Mouse (Mus musculus): ENCODE data around the gene Atp6v1f. TPM values are rescaled to one million over a fixed set of nuclear protein-coding genes. Genes with fewer than 3 reads are reported as not detected.
A peak's percentile ranks its signal among the peaks of the same experiment; 100 is the strongest.

Gene Atp6v1f
- polyA plus RNA-seq, 1 experiment: 242 TPM

- peaks cover 7% of the 10 kb centered on the region for H3K36me3 ChIP-seq (ENCODE audit: control insufficient read depth, insufficient read depth)
- peak overlapping the region; percentile 75 for H3K4me3 ChIP-seq
- no peaks in the 10 kb centered on the region for H3K79me2 ChIP-seq (ENCODE audit: control insufficient read depth, insufficient read depth)
- peak overlapping the region; percentile 76 for H3K4me2 ChIP-seq (ENCODE audit: low read depth)
- H3K27me3 ChIP-seq (ENCODE audit: control insufficient read depth, insufficient read depth, insufficient read length): no peaks in the 10 kb centered on the region
- TF ChIP-seq MAX (IDR thresholded peaks at IDR 0.05; ENCODE audit: low read depth) (no peak), USF1 (IDR thresholded peaks at IDR 0.05; ENCODE audit: low read depth) (no peak), TCF3 (IDR thresholded peaks at IDR 0.05; ENCODE audit: insufficient read length, low read depth) (no peak), E2F4 (IDR thresholded peaks at IDR 0.05; ENCODE audit: insufficient read depth) (no peak), TCF12 (IDR thresholded peaks at IDR 0.05; ENCODE audit: insufficient read depth, poor library complexity, severe bottlenecking) (no peak), POLR2A (IDR thresholded peaks at IDR 0.05; ENCODE audit: insufficient read length, low read depth) (no peak), MYOG (IDR thresholded peaks at IDR 0.05; ENCODE audit: control insufficient read depth in 1 of 3, insufficient read depth in 1 of 3, insufficient read length in 2 of 3, low read depth in 2 of 3) (no peak), CEBPB (IDR thresholded peaks at IDR 0.05; ENCODE audit: insufficient read depth, poor library complexity, severe bottlenecking) (no peak), MYOD1 (IDR thresholded peaks at IDR 0.05; ENCODE audit: control insufficient read depth in 1 of 3, insufficient read length in 2 of 3, low read depth in 2 of 3) (no peak), POLR2AphosphoS2 (IDR thresholded peaks at IDR 0.05; ENCODE audit: insufficient read length, low read depth) (no peak), SRF (IDR thresholded peaks at IDR 0.05; ENCODE audit: control insufficient read depth, insufficient read length, low read depth) (no peak), REST (IDR thresholded peaks at IDR 0.05; ENCODE audit: insufficient read depth, insufficient read length) (no peak)
- H3ac ChIP-seq (ENCODE audit: control insufficient read depth, insufficient read length): no peak overlapping the region
Measured at GRCm38 (mm10) chr6:29468851-29469250, 1.3 kb downstream of the Atp6v1f start.

GRCm38 (mm10) chr6:29471137-29471536 lies 3.6 kb downstream of the Atp6v1f start, which contains the start of gene Atp6v1fnb:
Gene Atp6v1fnb (plus strand): TSS chr6:29471437.
- Histone ChIP-seq H3K27me3 (ENCODE audit: control insufficient read depth, insufficient read depth, insufficient read length) (no peaks in the 10 kb centered on the region), H3K4me2 (ENCODE audit: low read depth) (no peak within 1 kb of the TSS), H3K79me2 (ENCODE audit: control insufficient read depth, insufficient read depth) (no peaks in the 10 kb centered on the region), H3K4me3 (no peak within 1 kb of the TSS), H3ac (ENCODE audit: control insufficient read depth, insufficient read length) (no peak within 1 kb of the TSS), H3K36me3 (ENCODE audit: control insufficient read depth, insufficient read depth) (peaks cover 7% of the 10 kb centered on the region)
- TF ChIP-seq SRF (IDR thresholded peaks at IDR 0.05; ENCODE audit: control insufficient read depth, insufficient read length, low read depth) (no peak), TCF3 (IDR thresholded peaks at IDR 0.05; ENCODE audit: insufficient read length, low read depth) (no peak), CEBPB (IDR thresholded peaks at IDR 0.05; ENCODE audit: insufficient read depth, poor library complexity, severe bottlenecking) (no peak), USF1 (IDR thresholded peaks at IDR 0.05; ENCODE audit: low read depth) (no peak), MYOG (IDR thresholded peaks at IDR 0.05; ENCODE audit: control insufficient read depth in 1 of 3, insufficient read depth in 1 of 3, insufficient read length in 2 of 3, low read depth in 2 of 3) (no peak), POLR2AphosphoS2 (IDR thresholded peaks at IDR 0.05; ENCODE audit: insufficient read length, low read depth) (no peak), MAX (IDR thresholded peaks at IDR 0.05; ENCODE audit: low read depth) (no peak), TCF12 (IDR thresholded peaks at IDR 0.05; ENCODE audit: insufficient read depth, poor library complexity, severe bottlenecking) (no peak), E2F4 (IDR thresholded peaks at IDR 0.05; ENCODE audit: insufficient read depth) (no peak), MYOD1 (IDR thresholded peaks at IDR 0.05; ENCODE audit: control insufficient read depth in 1 of 3, insufficient read length in 2 of 3, low read depth in 2 of 3) (no peak)

- H3K36me3 ChIP-seq (ENCODE audit: control insufficient read depth, insufficient read depth): peaks cover 7% of the 10 kb centered on the region
- TF ChIP-seq REST (IDR thresholded peaks at IDR 0.05; ENCODE audit: insufficient read depth, insufficient read length) (no peak), CEBPB (IDR thresholded peaks at IDR 0.05; ENCODE audit: insufficient read depth, poor library complexity, severe bottlenecking) (no peak), USF1 (IDR thresholded peaks at IDR 0.05; ENCODE audit: low read depth) (no peak), MAX (IDR thresholded peaks at IDR 0.05; ENCODE audit: low read depth) (no peak), E2F4 (IDR thresholded peaks at IDR 0.05; ENCODE audit: insufficient read depth) (no peak), MYOD1 (IDR thresholded peaks at IDR 0.05; ENCODE audit: control insufficient read depth in 1 of 3, insufficient read length in 2 of 3, low read depth in 2 of 3) (no peak)
- peak overlapping the region; percentile 4 for H3K4me2 ChIP-seq (ENCODE audit: low read depth)
- H3ac ChIP-seq (ENCODE audit: control insufficient read depth, insufficient read length): no peak overlapping the region
- no peaks in the 10 kb centered on the region for H3K27me3 ChIP-seq (ENCODE audit: control insufficient read depth, insufficient read depth, insufficient read length)
- H3K4me3 ChIP-seq: no peak overlapping the region
- H3K79me2 ChIP-seq (ENCODE audit: control insufficient read depth, insufficient read depth): no peaks in the 10 kb centered on the region
Measured at GRCm38 (mm10) chr6:29473941-29474691, 6.6 kb downstream of the Atp6v1f start.

- Histone ChIP-seq H3K79me2 (ENCODE audit: control insufficient read depth, insufficient read depth) (no peaks in the 10 kb centered on the region), H3K4me2 (ENCODE audit: low read depth) (no peak overlapping the region), H3K36me3 (ENCODE audit: control insufficient read depth, insufficient read depth) (peaks cover 7% of the 10 kb centered on the region), H3K4me3 (no peak overlapping the region), H3K27me3 (ENCODE audit: control insufficient read depth, insufficient read depth, insufficient read length) (no peaks in the 10 kb centered on the region), H3ac (ENCODE audit: control insufficient read depth, insufficient read length) (no peak overlapping the region)
- TF ChIP-seq TCF12 (IDR thresholded peaks at IDR 0.05; ENCODE audit: insufficient read depth, poor library complexity, severe bottlenecking): no peak
Measured at GRCm38 (mm10) chr6:29474736-29475135, 7.2 kb downstream of the Atp6v1f start.

- H3K79me2 ChIP-seq (ENCODE audit: control insufficient read depth, insufficient read depth): no peaks in the 10 kb centered on the region
Measured at GRCm38 (mm10) chr6:29482691-29483090, 15.2 kb downstream of the Atp6v1f start.

More at GRCm38 (mm10) chr6:29482691-29483090, 15.2 kb downstream of the Atp6v1f start:
- Histone ChIP-seq H3K27me3 (ENCODE audit: control insufficient read depth, insufficient read depth, insufficient read length) (peaks cover 30% of the 10 kb centered on the region), H3K4me3 (no peak overlapping the region), H3K4me2 (ENCODE audit: low read depth) (no peak overlapping the region), H3K36me3 (ENCODE audit: control insufficient read depth, insufficient read depth) (no peaks in the 10 kb centered on the region), H3ac (ENCODE audit: control insufficient read depth, insufficient read length) (no peak overlapping the region)
- TF ChIP-seq POLR2A (IDR thresholded peaks at IDR 0.05; ENCODE audit: insufficient read length, low read depth) (no peak), MAX (IDR thresholded peaks at IDR 0.05; ENCODE audit: low read depth) (no peak), SRF (IDR thresholded peaks at IDR 0.05; ENCODE audit: control insufficient read depth, insufficient read length, low read depth) (no peak), TCF12 (IDR thresholded peaks at IDR 0.05; ENCODE audit: insufficient read depth, poor library complexity, severe bottlenecking) (no peak), CEBPB (IDR thresholded peaks at IDR 0.05; ENCODE audit: insufficient read depth, poor library complexity, severe bottlenecking) (no peak), MYOG (IDR thresholded peaks at IDR 0.05; ENCODE audit: control insufficient read depth in 1 of 3, insufficient read depth in 1 of 3, insufficient read length in 2 of 3, low read depth in 2 of 3) (no peak), REST (IDR thresholded peaks at IDR 0.05; ENCODE audit: insufficient read depth, insufficient read length) (no peak), POLR2AphosphoS2 (IDR thresholded peaks at IDR 0.05; ENCODE audit: insufficient read length, low read depth) (no peak), MYOD1 (IDR thresholded peaks at IDR 0.05; ENCODE audit: control insufficient read depth in 1 of 3, insufficient read length in 2 of 3, low read depth in 2 of 3) (no peak), USF1 (IDR thresholded peaks at IDR 0.05; ENCODE audit: low read depth) (no peak), TCF3 (IDR thresholded peaks at IDR 0.05; ENCODE audit: insufficient read length, low read depth) (no peak), E2F4 (IDR thresholded peaks at IDR 0.05; ENCODE audit: insufficient read depth) (no peak)
